Mouse (Mus musculus) macrophage (primary cell): ENCODE measurements around the gene Myom1. TPM values are rescaled to one million over a fixed set of nuclear protein-coding genes. Genes with fewer than 3 reads are reported as not detected.
A peak's percentile ranks its signal among the peaks of the same experiment; 100 is the strongest.

Source experiments
- H3K27ac ChIP-seq: fragments of 350-480 bp; formaldehyde crosslinking; 2 replicates; pipeline ENCODE4 v1.9.0; 2021
- H3K36me3 ChIP-seq: fragments of 350-480 bp; formaldehyde crosslinking; 2 replicates; pipeline ENCODE4 v1.9.0; 2021; ENCODE audit errors: inconsistent target
- H3K4me3 ChIP-seq: fragments of 350-480 bp; formaldehyde crosslinking; 2 replicates; pipeline ENCODE4 v1.9.0; 2021; ENCODE audit errors: inconsistent target
- H3K79me2 ChIP-seq: fragments of 350-480 bp; formaldehyde crosslinking; 2 replicates; pipeline ENCODE4 v1.9.0; 2021; ENCODE audit errors: inconsistent target
- WGBS: methylation state at CpG from one replicate; pipeline ENCODE4 v1.1.7; 2026; ENCODE audit warnings: inconsistent platforms; ENCODE audit not compliant: missing documents; 5-methylcytosine and 5-hydroxymethylcytosine counted together
- polyA plus RNA-seq: library from polyadenylated mRNA; stranded (reverse); fragments of 250-400 nt; gene quantifications from 3 replicates; pipeline ENCODE4 v1.2.4, GENCODE M21; 2018; ENCODE audit warnings: inconsistent platforms

Gene Myom1
- polyA plus RNA-seq, 1 experiment from 2014 or later = 2.0 TPM

- no peak overlapping the region for H3K4me3 ChIP-seq
- H3K79me2 ChIP-seq = no peaks in the 10 kb centered on the region
- H3K36me3 ChIP-seq = no peaks in the 10 kb centered on the region
- 94% methylated on average over 6 of the region's 7 CpGs for WGBS
- H3K27ac ChIP-seq = no peak overlapping the region
Measured at GRCm38 (mm10) chr17:71105297-71105696, 102.9 kb downstream of the Myom1 start.

DNA sequence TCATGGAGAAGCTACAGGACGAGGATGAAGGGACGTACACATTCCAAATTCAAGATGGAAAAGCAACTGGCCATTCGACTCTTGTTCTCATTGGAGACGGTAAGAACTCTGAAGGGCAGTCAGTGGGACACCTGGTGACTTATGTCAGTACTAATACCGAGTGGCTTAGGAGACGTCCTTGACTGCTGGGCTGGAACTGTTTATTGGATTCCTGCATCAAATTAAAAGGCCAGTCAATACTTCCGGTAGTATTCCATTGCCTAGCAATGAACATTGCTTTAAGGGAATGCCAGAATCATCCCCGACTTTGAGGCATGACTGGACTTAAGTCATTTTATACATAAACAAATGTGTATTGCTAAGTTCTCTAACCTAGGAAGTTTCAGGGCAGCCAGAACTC is 103.8 kb downstream of the Myom1 start:
- WGBS = 91% methylated on average over 8 of the region's 8 CpGs
- Histone ChIP-seq H3K4me3 (no peak overlapping the region), H3K27ac (no peak overlapping the region), H3K36me3 (no peaks in the 10 kb centered on the region), H3K79me2 (no peaks in the 10 kb centered on the region)

DNA sequence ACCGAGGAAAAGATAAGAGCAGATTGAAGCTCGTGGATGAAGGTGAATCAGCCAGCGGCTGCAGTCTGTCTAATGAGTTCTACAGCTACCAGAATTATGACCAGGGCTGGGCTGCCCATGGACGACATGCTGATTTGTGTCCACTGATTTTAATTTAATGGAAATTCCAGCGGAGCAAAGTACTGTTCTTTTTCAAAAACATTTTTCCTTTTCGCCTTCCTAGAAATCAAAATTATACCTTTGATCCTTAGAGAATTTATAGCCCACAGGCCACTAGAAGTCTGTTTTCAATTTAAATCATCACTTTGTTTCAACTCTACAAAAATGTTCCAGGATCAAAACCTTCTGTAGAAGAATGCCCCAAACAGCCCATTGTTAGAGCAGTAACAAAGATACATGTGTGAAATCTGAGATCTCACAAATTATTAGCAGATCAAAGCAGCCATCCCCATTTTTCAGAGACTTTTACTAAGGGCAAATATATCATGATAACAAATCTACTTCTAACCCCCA is 108.4 kb downstream of the Myom1 start:
- Histone ChIP-seq H3K36me3 (no peaks in the 10 kb centered on the region), H3K79me2 (no peaks in the 10 kb centered on the region), H3K27ac (no peak overlapping the region), H3K4me3 (no peak overlapping the region)
- WGBS = 91% methylated on average over 6 of the region's 6 CpGs

DNA sequence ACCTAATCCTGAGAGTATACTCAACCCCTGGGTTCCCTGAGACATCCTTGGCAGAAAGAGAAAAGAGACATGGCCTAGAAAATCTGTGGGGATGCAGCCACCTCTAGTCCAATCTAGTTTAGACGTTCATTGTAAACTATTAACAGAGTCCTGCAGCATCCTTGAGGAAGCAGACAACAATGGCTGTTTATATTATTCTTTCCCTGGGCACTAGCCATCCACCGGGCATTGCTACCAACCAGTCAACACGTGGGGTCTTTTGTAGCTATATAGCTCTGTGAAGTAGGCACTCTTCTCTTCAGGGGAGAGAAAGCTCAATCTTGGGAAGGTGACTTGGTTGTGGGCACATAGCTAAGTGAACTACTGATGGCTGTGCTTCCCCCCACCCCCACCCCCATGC is 110.3 kb downstream of the Myom1 start:
- H3K4me3 ChIP-seq = no peak overlapping the region
- no peaks in the 10 kb centered on the region for H3K79me2 ChIP-seq
- 98% methylated on average over 3 of the region's 3 CpGs for WGBS
- H3K27ac ChIP-seq = no peak overlapping the region
- no peaks in the 10 kb centered on the region for H3K36me3 ChIP-seq

GRCm38 (mm10) chr17:71114282-71114681 is 111.8 kb downstream of the Myom1 start:
- Histone ChIP-seq H3K27ac (no peak overlapping the region), H3K36me3 (no peaks in the 10 kb centered on the region), H3K79me2 (no peaks in the 10 kb centered on the region), H3K4me3 (no peak overlapping the region)
- WGBS = 92% methylated on average over 4 of the region's 4 CpGs

DNA sequence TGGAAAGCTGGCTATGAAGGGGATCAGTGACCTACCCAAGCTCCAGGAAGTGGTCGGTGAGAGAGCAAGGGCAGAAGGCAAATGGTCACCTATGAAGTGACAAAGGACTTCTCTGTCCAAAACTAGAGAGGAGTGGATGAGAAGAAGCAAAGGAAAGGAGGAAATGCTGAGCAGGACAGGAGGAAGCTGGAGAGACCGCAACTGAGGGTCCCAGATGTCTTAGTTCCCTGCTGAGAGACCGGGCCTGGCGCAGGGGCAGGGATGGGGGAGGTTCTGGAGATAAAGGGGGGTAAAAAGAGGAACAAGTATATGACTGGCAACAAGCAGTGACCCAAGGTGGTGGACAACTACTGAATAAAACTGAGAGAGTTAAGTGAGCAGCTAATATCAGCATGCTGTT is 115.5 kb downstream of the Myom1 start:
- H3K79me2 ChIP-seq = no peaks in the 10 kb centered on the region
- no peak overlapping the region for H3K4me3 ChIP-seq
- 0% methylated on average over 4 of the region's 4 CpGs for WGBS
- peak overlapping the region; percentile 33 for H3K27ac ChIP-seq
- no peaks in the 10 kb centered on the region for H3K36me3 ChIP-seq

- 39% methylated on average over 4 of the region's 4 CpGs for WGBS
- H3K79me2 ChIP-seq = no peaks in the 10 kb centered on the region
- no peak overlapping the region for H3K4me3 ChIP-seq
- H3K27ac ChIP-seq = peak overlapping the region; percentile 33; the same call in 1 of the 2 replicates
- no peaks in the 10 kb centered on the region for H3K36me3 ChIP-seq
Measured at GRCm38 (mm10) chr17:71118607-71119006, 116.2 kb downstream of the Myom1 start.

DNA sequence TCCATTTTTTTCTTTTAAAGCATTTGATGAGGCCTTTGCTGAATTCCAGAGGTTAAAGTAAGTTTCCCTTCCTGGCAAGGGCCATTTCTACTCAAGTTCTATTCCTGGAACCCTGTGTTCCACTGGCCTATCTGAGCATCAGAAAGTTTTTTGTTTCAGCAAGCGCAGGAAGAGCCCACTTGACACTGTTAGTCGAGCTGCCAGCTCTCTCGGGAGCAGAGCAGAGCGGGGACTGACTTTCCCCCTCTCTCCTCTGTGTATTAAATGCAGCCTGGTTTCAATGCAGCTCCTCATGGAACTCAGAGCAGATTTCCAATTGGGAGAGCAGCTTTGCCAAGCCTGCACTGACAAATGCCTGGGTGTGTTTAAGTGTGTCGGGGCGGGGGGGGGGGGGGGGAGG is 118.2 kb downstream of the Myom1 start:
- no peaks in the 10 kb centered on the region for H3K79me2 ChIP-seq
- H3K4me3 ChIP-seq = no peak overlapping the region
- H3K36me3 ChIP-seq = no peaks in the 10 kb centered on the region

GRCm38 (mm10) chr17:71124061-71124670 is 121.7 kb downstream of the Myom1 start:
- Histone ChIP-seq H3K36me3 (no peaks in the 10 kb centered on the region), H3K79me2 (no peaks in the 10 kb centered on the region), H3K4me3 (no peak overlapping the region), H3K27ac (no peak overlapping the region)
- 95% methylated on average over 8 of the region's 8 CpGs for WGBS

More for the DNA sequence above, 118.2 kb downstream of the Myom1 start:
- WGBS = 71% methylated on average over 5 of the region's 6 CpGs
- H3K27ac ChIP-seq = no peak overlapping the region

DNA sequence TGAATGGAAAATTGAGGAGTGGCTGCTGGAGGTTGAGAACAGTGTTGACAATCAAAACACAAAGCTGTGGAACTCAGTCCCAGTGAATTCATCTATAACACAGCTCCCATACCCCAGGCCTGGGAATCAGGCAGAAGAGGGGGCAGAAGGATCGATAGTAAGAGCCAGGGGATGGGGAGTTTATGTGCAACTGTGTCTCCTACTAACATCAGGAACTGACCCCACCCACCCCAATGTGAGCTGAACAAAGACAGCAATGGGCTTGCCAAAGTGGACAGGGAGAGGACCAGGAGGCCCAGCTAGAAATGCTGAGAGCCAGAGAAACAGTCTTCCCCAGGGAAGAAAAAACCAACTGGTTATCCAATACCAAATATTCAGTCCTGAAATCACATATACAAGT is 122.2 kb downstream of the Myom1 start:
- H3K27ac ChIP-seq = no peak overlapping the region
- H3K79me2 ChIP-seq = no peaks in the 10 kb centered on the region
- H3K4me3 ChIP-seq = no peak overlapping the region
- no peaks in the 10 kb centered on the region for H3K36me3 ChIP-seq
- WGBS = 89% methylated on average over 1 of the region's 1 CpGs

- Histone ChIP-seq H3K79me2 (no peaks in the 10 kb centered on the region), H3K27ac (peak overlapping the region; percentile 13; the same call in 1 of the 2 replicates), H3K36me3 (no peaks in the 10 kb centered on the region), H3K4me3 (no peak overlapping the region)
- 22% methylated on average over 12 of the region's 12 CpGs for WGBS
Measured at GRCm38 (mm10) chr17:71125519-71125918, 123.1 kb downstream of the Myom1 start.

DNA sequence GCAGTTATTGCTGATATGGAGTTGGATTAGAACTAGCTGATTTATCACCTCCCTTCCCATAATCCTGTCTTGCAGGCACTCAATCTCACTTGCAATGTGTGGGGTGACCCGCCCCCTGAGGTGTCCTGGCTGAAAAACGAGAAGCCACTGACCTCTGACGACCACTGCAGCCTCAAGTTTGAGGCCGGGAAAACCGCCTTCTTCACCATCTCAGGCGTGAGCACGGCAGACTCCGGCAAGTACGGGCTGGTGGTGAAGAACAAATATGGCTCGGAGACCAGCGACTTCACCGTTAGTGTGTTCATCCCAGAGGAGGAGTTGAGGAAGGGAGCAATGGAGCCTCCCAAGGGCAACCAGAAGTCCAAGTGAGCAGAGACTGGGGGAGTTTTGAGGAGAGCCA is 123.6 kb downstream of the Myom1 start:
- peak overlapping the region; percentile 13; the same call in 1 of the 2 replicates for H3K27ac ChIP-seq
- no peaks in the 10 kb centered on the region for H3K36me3 ChIP-seq

GRCm38 (mm10) chr17:71127464-71128110 is 125.2 kb downstream of the Myom1 start:
- peak overlapping the region; percentile 81 for H3K27ac ChIP-seq
- WGBS = 38% methylated on average over 7 of the region's 7 CpGs
- H3K36me3 ChIP-seq = no peaks in the 10 kb centered on the region
- no peaks in the 10 kb centered on the region for H3K79me2 ChIP-seq
- no peak overlapping the region for H3K4me3 ChIP-seq

More for the DNA sequence above, 123.6 kb downstream of the Myom1 start:
- no peak overlapping the region for H3K4me3 ChIP-seq
- WGBS = 88% methylated on average over 12 of the region's 12 CpGs
- H3K79me2 ChIP-seq = no peaks in the 10 kb centered on the region

DNA sequence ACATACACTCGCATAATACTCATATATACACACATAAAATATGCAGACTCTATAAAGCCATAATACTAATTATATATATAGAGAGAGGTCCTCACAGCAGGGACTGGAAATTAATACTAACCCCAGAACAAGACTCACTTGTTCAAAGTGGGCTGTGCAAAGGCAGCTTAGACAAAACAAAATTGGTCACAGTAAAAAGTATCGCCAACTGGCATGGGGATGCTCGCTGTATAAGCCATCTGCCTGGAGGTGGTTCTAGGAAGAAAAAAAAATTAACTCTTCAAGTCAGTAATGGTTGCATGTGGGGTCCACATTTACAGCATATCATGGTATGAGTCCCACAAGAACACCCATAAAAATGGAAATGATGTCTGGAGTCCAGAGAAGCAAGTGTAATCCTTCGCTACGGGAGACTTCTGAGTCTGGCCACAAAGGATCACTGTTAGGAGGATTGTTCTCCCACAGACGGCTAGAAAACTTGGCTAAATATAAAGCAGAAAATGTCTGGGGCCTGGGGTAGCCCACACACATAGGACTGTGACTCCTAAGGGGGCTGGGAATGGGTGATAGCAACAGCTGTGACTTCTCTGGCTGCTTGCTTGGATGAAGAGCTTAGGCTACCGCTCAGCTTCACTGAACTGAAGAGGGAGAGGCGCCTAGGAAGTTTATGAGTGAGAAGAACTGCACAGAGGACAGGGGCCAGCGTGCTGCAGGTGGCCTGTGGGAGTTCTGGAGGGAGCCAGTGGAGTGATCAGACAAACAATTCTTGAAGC is 127.2 kb downstream of the Myom1 start:
- Histone ChIP-seq H3K27ac (no peak overlapping the region), H3K79me2 (no peaks in the 10 kb centered on the region), H3K36me3 (no peaks in the 10 kb centered on the region), H3K4me3 (no peak overlapping the region)
- WGBS = 90% methylated on average over 9 of the region's 9 CpGs

- Histone ChIP-seq H3K79me2 (no peaks in the 10 kb centered on the region), H3K36me3 (no peaks in the 10 kb centered on the region), H3K4me3 (no peak overlapping the region)
Measured at GRCm38 (mm10) chr17:71132221-71132620, 129.8 kb downstream of the Myom1 start.

More at GRCm38 (mm10) chr17:71132221-71132620, 129.8 kb downstream of the Myom1 start:
- no peak overlapping the region for H3K27ac ChIP-seq
